Mouse (Mus musculus) neural tube, embryonic 15.5 days (tissue): ENCODE results near the gene Ago1. TPM values are rescaled to one million over a fixed set of nuclear protein-coding genes. Genes with fewer than 3 reads are reported as not detected.

ENCODE experiments used
- polyA plus RNA-seq: library from polyadenylated mRNA; unstranded; fragments of >200 nt; fragmentation: Nextera tagmentation; extraction: Ambion mirVana; gene quantifications from 2 replicates; pipeline ENCODE4 v1.2.1, GENCODE M21; 2015

The Ago1 gene
- polyA plus RNA-seq, 1 experiment from 2014 or later, result 7.5 TPM

Other genes starting within 250 kb of the Ago1 start
- gene Map7d1, start 212.2 kb downstream of the Ago1 start, polyA plus RNA-seq, result 65.4 and 79.7 TPM in 2 replicates
- 175 and 188 TPM in 2 replicates for gene Trappc3, start 206.3 kb downstream of the Ago1 start, polyA plus RNA-seq
- 7.4 and 9.8 TPM in 2 replicates for gene Col8a2, start 181.8 kb downstream of the Ago1 start, polyA plus RNA-seq
- 75.5 and 79.8 TPM in 2 replicates for gene Adprhl2, start 146.9 kb downstream of the Ago1 start, polyA plus RNA-seq
- 8.3 and 9.2 TPM in 2 replicates for gene Tekt2, start 142.9 kb downstream of the Ago1 start, polyA plus RNA-seq
- 15.1 and 17.1 TPM in 2 replicates for gene Ago3, start 39.0 kb downstream of the Ago1 start, polyA plus RNA-seq
- gene Ago4, start 64.9 kb upstream of the Ago1 start, polyA plus RNA-seq, result 5.8 and 7.1 TPM in 2 replicates
- 3.8 and 13.3 TPM in 2 replicates for gene Clspn, start 88.4 kb upstream of the Ago1 start, polyA plus RNA-seq
- 14.9 and 19.1 TPM in 2 replicates for gene 5730409E04Rik, start 141.2 kb upstream of the Ago1 start, polyA plus RNA-seq
- 419 and 433 TPM in 2 replicates for gene Psmb2, start 209.0 kb upstream of the Ago1 start, polyA plus RNA-seq